ENCODE assay signal across 8 mouse cellular contexts in the genomic region with DNA sequence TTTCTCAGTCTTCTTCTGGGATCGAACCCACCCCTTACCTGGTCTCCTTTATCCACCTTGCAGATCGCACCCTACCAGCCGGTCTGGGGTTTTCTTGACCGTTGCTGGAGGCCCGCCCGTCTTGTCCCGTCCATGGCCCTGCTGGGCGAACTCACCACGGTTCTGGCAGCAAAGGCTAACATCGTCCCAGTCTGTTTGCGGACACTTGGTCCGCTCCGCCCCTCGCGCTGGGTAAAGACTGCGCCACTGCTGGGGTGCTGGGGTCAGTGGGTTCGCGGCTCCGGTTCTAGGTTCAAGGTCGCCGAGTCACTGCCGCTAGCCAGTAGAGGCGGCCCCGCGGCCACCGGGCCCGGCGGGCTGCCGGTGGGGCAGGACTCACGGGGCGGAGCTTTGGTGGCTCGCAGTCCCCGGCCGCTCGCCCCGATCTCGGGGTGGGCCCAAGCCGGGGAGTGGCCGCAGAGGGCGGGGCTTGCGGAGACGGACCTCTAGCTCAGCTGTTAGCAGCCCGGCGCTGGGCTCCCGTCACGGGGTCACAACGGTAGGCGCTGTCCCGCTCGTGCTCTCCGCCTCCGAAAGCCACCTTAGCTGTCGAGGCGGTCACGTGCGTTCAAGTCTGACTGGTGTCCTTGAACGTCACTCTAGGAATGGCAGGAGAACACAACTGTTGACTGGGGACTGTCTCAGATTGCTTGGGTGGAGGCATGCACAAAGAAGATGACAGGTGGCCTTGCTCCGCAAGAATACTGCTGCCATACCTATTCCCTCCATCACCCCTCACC. TPM values are rescaled to one million over a fixed set of nuclear protein-coding genes. Genes with fewer than 3 reads are reported as not detected.
A peak's percentile ranks its signal among the peaks of the same experiment; 100 is the strongest.
DNase-seq lines count a peak whose midpoint lies in the region; ATAC-seq and TF ChIP-seq lines count a peak whose summit lies in the region.

Gene Crat (minus strand): TSS at position 657 of the 779 bp plus-strand sequence.

- WGBS in bone marrow, adult 2 months, result 2% methylated on average over 58 of the region's 58 CpGs
- WGBS in embryonic facial prominence, embryonic 14.5 days, result 1% methylated on average over 53 of the region's 58 CpGs
- under 1% methylated on average over 58 of the region's 58 CpGs for WGBS in heart, adult 2 months
- under 1% methylated on average over 58 of the region's 58 CpGs for WGBS in limb, embryonic 15.5 days
- under 1% methylated on average over 57 of the region's 58 CpGs for WGBS in midbrain, postnatal 0 days

- intact Hi-C loops in heart, adult 2 months (cut with DNase I), result loop anchor here (1.0 to 2.0 kb wide), 2 partner anchors 23 to 51 kb away; partner anchors contain the start of genes Dolpp1 and Miga2

- H3K4me1 ChIP-seq in bone marrow, adult 2 months (ENCODE audit: control insufficient read depth, insufficient read depth, low read length), result no peaks in the 10 kb centered on the region; the same call in 1 of the 2 replicates
- peaks cover 25% of the 10 kb centered on the region for H3K4me1 ChIP-seq in embryonic facial prominence, embryonic 14.5 days (ENCODE audit: control insufficient read depth, insufficient read depth, low read length)
- peaks cover 8% of the 10 kb centered on the region for H3K4me1 ChIP-seq in heart, adult 2 months (ENCODE audit: control insufficient read depth, insufficient read depth, low read length)
- H3K4me1 ChIP-seq in limb, embryonic 15.5 days, result peaks cover 50% of the 10 kb centered on the region
- H3K4me1 ChIP-seq in midbrain, postnatal 0 days (ENCODE audit: insufficient read depth, low read length), result peaks cover 11% of the 10 kb centered on the region

- peak within 1 kb of the TSS; percentile 89 for H3K27ac ChIP-seq in bone marrow, adult 2 months (ENCODE audit: control insufficient read depth, insufficient read depth, low read depth, low read length, poor library complexity)
- H3K27ac ChIP-seq in embryonic facial prominence, embryonic 14.5 days (replicated peaks; ENCODE audit: low read depth, low read length), result peak within 1 kb of the TSS; percentile 98
- H3K27ac ChIP-seq in heart, adult 2 months, result peak within 1 kb of the TSS; percentile 97
- H3K27ac ChIP-seq in limb, embryonic 15.5 days, result peak within 1 kb of the TSS; percentile 98
- H3K27ac ChIP-seq in midbrain, postnatal 0 days (ENCODE audit: low read depth, low read length), result peak within 1 kb of the TSS; percentile 92

- peak; percentile 29; the same call in 1 of the 2 replicates for TF ChIP-seq EP300 in heart, adult 2 months (IDR thresholded peaks at IDR 0.05; ENCODE audit: insufficient read depth, low read depth, low read length)

- no peaks in the 10 kb centered on the region for H3K36me3 ChIP-seq in embryonic facial prominence, embryonic 14.5 days (ENCODE audit: control insufficient read depth, insufficient read depth, low read length)
- H3K36me3 ChIP-seq in heart, adult 2 months (ENCODE audit: control insufficient read depth, insufficient read depth, low read length), result no peaks in the 10 kb centered on the region
- peaks cover 2% of the 10 kb centered on the region; the same call in 1 of the 2 replicates for H3K36me3 ChIP-seq in limb, embryonic 15.5 days
- H3K36me3 ChIP-seq in midbrain, postnatal 0 days (ENCODE audit: insufficient read depth, low read length), result peaks cover 15% of the 10 kb centered on the region; the same call in 1 of the 2 replicates

- no peaks in the 10 kb centered on the region for H3K9me3 ChIP-seq in embryonic facial prominence, embryonic 14.5 days (ENCODE audit: control insufficient read depth, low read length)
- H3K9me3 ChIP-seq in limb, embryonic 15.5 days, result no peaks in the 10 kb centered on the region
- H3K9me3 ChIP-seq in midbrain, postnatal 0 days (ENCODE audit: low read length), result no peaks in the 10 kb centered on the region

- peak; percentile 88 for ATAC-seq in embryonic facial prominence, embryonic 14.5 days (ENCODE audit: low read depth)
- peak; percentile 85 for ATAC-seq in limb, embryonic 15.5 days (ENCODE audit: insufficient number of reproducible peaks, low FRiP score, low TSS enrichment, low read depth)
- peak; percentile 81 for ATAC-seq in midbrain, postnatal 0 days (ENCODE audit: low FRiP score)

- peak within 1 kb of the TSS; percentile 96 for H3K9ac ChIP-seq in embryonic facial prominence, embryonic 14.5 days (ENCODE audit: low read depth, low read length)
- H3K9ac ChIP-seq in heart, adult 2 months (ENCODE audit: low read depth, low read length), result peak within 1 kb of the TSS; percentile 94
- peak within 1 kb of the TSS; percentile 89 for H3K9ac ChIP-seq in limb, embryonic 15.5 days
- H3K9ac ChIP-seq in midbrain, postnatal 0 days (replicated peaks; ENCODE audit: low read length, poor library complexity, severe bottlenecking), result peak within 1 kb of the TSS; percentile 86

- H3K4me2 ChIP-seq in embryonic facial prominence, embryonic 14.5 days (ENCODE audit: low read depth, low read length), result peak within 1 kb of the TSS; percentile 92
- peak within 1 kb of the TSS; percentile 72 for H3K4me2 ChIP-seq in limb, embryonic 15.5 days
- H3K4me2 ChIP-seq in midbrain, postnatal 0 days (ENCODE audit: low read depth, low read length, poor library complexity, severe bottlenecking), result peak within 1 kb of the TSS; percentile 64

- peak within 1 kb of the TSS; percentile 99 for H3K4me3 ChIP-seq in bone marrow, adult 2 months (replicated peaks; ENCODE audit: control insufficient read depth, low read depth, low read length)
- peak within 1 kb of the TSS; percentile 92 for H3K4me3 ChIP-seq in embryonic facial prominence, embryonic 14.5 days (ENCODE audit: low read depth, low read length)
- peak within 1 kb of the TSS; percentile 79 for H3K4me3 ChIP-seq in heart, adult 2 months
- peak within 1 kb of the TSS; percentile 87 for H3K4me3 ChIP-seq in limb, embryonic 15.5 days
- H3K4me3 ChIP-seq in midbrain, postnatal 0 days (ENCODE audit: low read depth, low read length), result peak within 1 kb of the TSS; percentile 77

- peak; percentile 95 for DNase-seq in 416B (ENCODE audit: low read depth)
- DNase-seq in embryonic facial prominence, embryonic 14.5 days (ENCODE audit: low spot score), result peak; percentile 92
- DNase-seq in heart, adult 2 months, result peak; percentile 96 to 98
- DNase-seq in kidney, adult 9 months, result peak; percentile 98
- peak; percentile 83 for DNase-seq in midbrain, postnatal 0 days (ENCODE audit: low spot score)
- peak; percentile 90 to 92 for DNase-seq in spleen, postnatal 36 days (ENCODE audit: low spot score in 2 of 2)

- peaks cover 1% of the 10 kb centered on the region for H3K79me2 ChIP-seq in heart, adult 2 months (replicated peaks; ENCODE audit: control insufficient read depth, insufficient read depth, low read length)

- no peaks in the 10 kb centered on the region for H3K27me3 ChIP-seq in embryonic facial prominence, embryonic 14.5 days (replicated peaks; ENCODE audit: control insufficient read depth, insufficient read depth, low read length)
- no peaks in the 10 kb centered on the region for H3K27me3 ChIP-seq in heart, adult 2 months (ENCODE audit: control insufficient read depth, insufficient read depth, low read length)
- H3K27me3 ChIP-seq in limb, embryonic 15.5 days, result no peaks in the 10 kb centered on the region
- no peaks in the 10 kb centered on the region for H3K27me3 ChIP-seq in midbrain, postnatal 0 days (ENCODE audit: insufficient read depth, low read length)

- peak; percentile 89; the same call in 1 of the 2 replicates for TF ChIP-seq POLR2A in bone marrow, adult 2 months (IDR thresholded peaks at IDR 0.05; ENCODE audit: borderline replicate concordance, control insufficient read depth, low read depth, low read length)
- TF ChIP-seq POLR2A in heart, adult 2 months (IDR thresholded peaks at IDR 0.05; ENCODE audit: insufficient read depth, low read depth, low read length), result peak; percentile 92

- no peak for TF ChIP-seq CTCF in bone marrow, adult 2 months (IDR thresholded peaks at IDR 0.05; ENCODE audit: control insufficient read depth, insufficient read depth, low read length)
- TF ChIP-seq CTCF in heart, adult 2 months (IDR thresholded peaks at IDR 0.05), result no peak
- no peak for TF ChIP-seq CTCF in midbrain, postnatal 0 days (IDR thresholded peaks at IDR 0.05)

RNA-seq across cellular contexts. Expression of gene Crat, which starts in this region (rescaled TPM):
- polyA plus RNA-seq in bone marrow, adult 2 months (2011; ENCODE audit: insufficient read depth, insufficient read length, low replicate concordance, missing spikeins), result 28.6 and 37.9 TPM in 2 replicates
- polyA plus RNA-seq in embryonic facial prominence, embryonic 14.5 days (2014; fragmentation: Nextera tagmentation; extraction: Ambion mirVana), result 43.5 and 46.9 TPM in 2 replicates
- 100 to 1,000 TPM; 452 to 542 TPM for total RNA-seq in heart, adult 2 months (2021)
- polyA plus RNA-seq in heart, adult 2 months (2012; rRNA removed), result 695 and 713 TPM in 2 replicates
- polyA plus RNA-seq in limb, embryonic 15.5 days (2015; fragmentation: Nextera tagmentation; extraction: Ambion mirVana), result 23.9 and 37.6 TPM in 2 replicates
- 32.6 and 38.0 TPM in 2 replicates for total RNA-seq in midbrain, postnatal 0 days (2014; rRNA removed)
- polyA plus RNA-seq in midbrain, postnatal 0 days (2015; fragmentation: Nextera tagmentation; extraction: Ambion mirVana), result 24.9 and 27.4 TPM in 2 replicates

Comparison
In these comparisons a context has a peak if more than half of its experiments do, and no peak if none do; other contexts are left out.
1. Peak in every context shown above with its lines: DNase-seq, ATAC-seq, H3K4me3 ChIP-seq and H3K27ac ChIP-seq.
2. RNA of gene Crat (total RNA-seq): 452 to 542 TPM in heart, adult 2 months; 32.6 to 38.0 TPM in midbrain, postnatal 0 days; every median in the first group is over 10 times any median in the second.
3. RNA of gene Crat (polyA plus RNA-seq): 695 to 713 TPM in heart, adult 2 months; 43.5 to 46.9 TPM in embryonic facial prominence, embryonic 14.5 days, 28.6 to 37.9 TPM in bone marrow, adult 2 months, 24.9 to 27.4 TPM in midbrain, postnatal 0 days and 23.9 to 37.6 TPM in limb, embryonic 15.5 days; every median in the first group is over 10 times any median in the second.